Mouse (Mus musculus) lung, postnatal 25 days (tissue): ENCODE data around the gene Gria4.
"Not testable (repeated sequence)": the region's sequence is repeated elsewhere in the genome, so short reads cannot be mapped to it uniquely, and the experiment has no call there.

Source experiments
- DNase-seq: peaks from one replicate; pipeline ENCODE4 v3.0.0; 2022; ENCODE audit warnings: low spot score

The Gria4 gene

DNA sequence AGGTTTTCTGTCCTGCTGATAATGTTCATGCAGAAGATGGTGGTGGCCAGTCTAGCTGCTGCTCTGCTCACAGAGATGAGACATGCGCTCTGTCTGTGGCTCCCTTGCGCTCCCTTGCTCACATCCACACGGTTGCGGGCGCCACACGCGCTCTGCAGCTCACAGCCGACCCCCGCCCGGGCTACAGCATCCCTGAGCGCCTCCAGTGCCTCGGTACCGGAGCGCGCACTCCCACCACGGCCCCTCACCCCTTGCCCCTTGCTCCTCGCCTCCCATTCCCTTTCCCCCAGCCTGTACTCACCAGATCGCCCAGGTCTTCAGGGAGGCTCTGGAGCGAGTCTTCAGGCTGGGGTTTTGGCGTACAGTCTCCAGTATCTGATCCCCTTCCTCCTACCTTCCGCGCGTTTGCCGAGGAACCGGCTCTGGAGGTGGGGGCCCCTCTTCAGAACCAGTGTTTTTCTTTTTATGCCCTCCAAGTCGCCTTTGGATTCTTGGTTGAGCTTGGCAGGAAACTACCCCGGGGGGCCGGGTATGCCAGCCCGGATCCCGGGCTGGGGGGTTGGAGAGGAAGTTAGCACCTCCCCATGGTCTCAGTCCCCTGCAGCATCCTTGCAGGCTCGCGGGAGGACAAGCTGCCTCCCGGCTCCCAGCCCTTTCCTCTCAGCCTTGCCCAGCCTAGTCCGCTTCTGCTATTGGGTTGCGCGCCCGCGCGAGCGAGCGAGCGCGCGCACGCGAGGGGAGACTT, at the start of gene Gria4:
TSS of gene Gria4 (minus strand) at position 691 of the 745 bp plus-strand sequence.
- DNase-seq: no peak

GRCm38 (mm10) chr9:4810941-4811340, 14.9 kb upstream of the Gria4 start:
- not testable (repeated sequence) for DNase-seq

DNA sequence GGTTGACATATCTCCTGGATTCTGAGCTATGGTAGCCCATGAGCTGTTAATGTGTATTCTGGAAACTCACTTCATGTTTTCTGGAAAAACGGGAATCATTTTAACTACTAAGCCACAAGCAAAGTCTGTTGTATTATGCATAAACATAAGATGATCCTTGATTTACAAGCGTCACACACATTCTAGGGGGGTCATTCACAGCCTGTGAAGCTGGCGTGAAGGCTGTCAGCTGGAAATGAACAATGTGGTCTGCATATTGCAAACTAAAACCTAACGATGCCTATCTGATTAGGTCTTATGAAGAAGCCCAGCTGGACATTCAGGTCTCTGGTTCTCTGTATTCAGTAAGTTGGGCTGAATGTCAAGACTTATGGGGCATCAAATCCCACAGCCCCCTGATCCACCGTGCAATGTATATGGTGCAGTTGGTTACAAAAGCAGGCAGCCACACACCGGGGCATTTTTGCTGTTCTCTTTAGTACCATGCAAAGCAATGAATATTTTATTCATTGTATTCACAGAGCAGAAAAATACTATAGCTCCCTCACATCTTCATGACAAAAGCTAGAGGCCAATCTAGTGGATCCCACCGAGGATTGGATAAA, 7.2 kb upstream of the Gria4 start:
- DNase-seq: no peak

DNA sequence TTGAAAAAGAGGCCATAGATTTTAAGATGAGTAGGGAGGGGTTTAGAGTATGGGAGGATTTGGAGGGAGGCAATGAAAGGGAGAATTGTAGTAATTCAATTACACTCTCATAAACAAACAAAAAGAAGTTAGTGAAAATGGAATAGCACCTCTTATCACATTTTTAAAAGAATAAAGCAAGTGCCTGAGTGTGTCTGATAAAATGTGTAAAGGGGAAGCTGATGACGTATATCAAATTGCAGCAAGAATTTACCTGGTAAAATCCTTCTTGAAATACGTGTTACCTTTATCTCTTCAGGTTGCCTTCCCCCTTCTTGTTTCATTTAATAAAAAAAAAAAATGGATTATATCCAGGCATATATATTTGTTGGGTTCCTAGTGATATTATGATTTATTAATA, 1.4 kb upstream of the Gria4 start:
- DNase-seq: no peak

GRCm38 (mm10) chr9:4796289-4796645, 233 bp upstream of the Gria4 start:
- DNase-seq: no peak

DNA sequence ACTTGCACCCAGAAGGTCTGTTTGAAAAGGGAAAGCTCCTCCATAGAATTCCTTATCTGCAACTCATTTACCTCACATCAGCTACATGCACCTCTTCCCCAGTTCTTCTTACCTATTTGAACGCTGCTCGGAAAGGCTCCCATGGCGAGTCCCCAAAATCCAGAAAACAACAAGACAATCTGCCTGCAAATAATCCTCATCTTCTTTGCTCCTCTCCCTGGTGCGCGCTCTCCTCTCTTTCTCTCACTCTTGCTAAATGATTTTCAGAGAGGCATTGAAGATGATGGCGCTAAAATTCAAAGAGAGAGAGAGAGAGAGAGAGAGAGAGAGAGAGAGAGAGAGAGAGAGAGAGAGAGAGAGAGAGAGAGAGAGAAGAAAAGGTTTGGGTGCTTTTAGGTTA, 959 bp downstream of the Gria4 start:
- DNase-seq: no peak

GRCm38 (mm10) chr9:4794411-4794810, 1.6 kb downstream of the Gria4 start:
- no peak for DNase-seq

GRCm38 (mm10) chr9:4749407-4749806, 46.6 kb downstream of the Gria4 start:
- not testable (repeated sequence) for DNase-seq

GRCm38 (mm10) chr9:4714086-4714485, 81.9 kb downstream of the Gria4 start:
- no peak for DNase-seq

GRCm38 (mm10) chr9:4712367-4712766, 83.7 kb downstream of the Gria4 start:
- no peak for DNase-seq

- no peak for DNase-seq
Measured at GRCm38 (mm10) chr9:4687149-4687548, 108.9 kb downstream of the Gria4 start.

DNA sequence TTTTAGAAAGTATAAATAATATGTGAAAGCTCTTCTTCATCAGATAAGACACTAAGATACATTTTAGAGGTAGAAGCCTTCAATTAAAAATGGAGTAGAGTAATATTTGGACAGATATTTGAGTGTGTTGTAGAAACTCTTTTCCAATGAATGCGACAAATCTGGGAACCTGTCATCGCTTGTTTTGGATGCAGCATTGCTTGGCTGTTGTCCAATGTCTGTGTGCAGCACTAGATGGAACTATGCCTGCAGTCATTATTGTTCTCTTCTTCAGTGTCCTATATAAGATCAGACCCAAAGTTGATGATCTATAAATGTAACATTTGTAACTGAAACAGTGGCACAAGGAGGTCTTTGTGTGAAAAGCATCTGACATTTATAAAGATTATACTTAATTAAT, 115.8 kb downstream of the Gria4 start:
- no peak for DNase-seq

- DNase-seq: no peak
Measured at GRCm38 (mm10) chr9:4679099-4679498, 116.9 kb downstream of the Gria4 start.

GRCm38 (mm10) chr9:4665691-4666090, 130.3 kb downstream of the Gria4 start:
- no peak for DNase-seq

- DNase-seq: no peak
Measured at GRCm38 (mm10) chr9:4662421-4662820, 133.6 kb downstream of the Gria4 start.

GRCm38 (mm10) chr9:4658951-4659350, 137.1 kb downstream of the Gria4 start:
- DNase-seq: no peak

GRCm38 (mm10) chr9:4654333-4654732, 141.7 kb downstream of the Gria4 start:
- no peak for DNase-seq

DNA sequence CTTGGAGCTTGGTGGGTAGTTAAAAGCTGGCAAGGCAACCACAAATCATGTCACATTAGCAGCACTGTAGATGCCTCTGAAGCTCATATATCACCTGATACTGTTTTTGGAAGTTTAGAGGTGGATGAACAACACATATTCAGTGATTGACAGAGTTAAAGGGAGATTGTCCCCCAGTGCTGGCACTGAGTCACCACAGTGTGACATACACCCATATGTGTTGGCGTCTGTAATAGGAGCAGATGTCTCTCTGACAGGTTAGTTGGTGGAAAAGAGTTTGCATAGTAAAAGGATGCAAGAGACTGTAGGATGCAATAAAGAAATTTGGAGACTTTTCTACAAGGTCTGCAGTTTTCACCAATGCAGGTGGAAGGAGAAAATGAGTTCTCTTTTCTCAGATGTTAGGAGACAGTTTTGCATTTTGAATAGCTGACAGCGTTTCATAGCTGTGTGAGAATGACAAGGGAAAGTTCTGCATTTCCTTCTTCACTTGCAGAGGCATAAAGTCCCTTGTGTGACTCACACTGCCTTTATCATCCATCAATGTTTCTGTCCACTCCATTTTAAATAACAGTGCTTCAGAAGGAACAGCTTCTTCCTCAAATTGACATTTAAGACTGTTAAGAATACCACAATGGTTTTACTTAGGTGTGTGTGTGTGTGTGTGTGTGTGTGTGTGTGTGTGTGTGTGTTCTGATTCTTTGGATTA, 156.7 kb downstream of the Gria4 start:
- no peak for DNase-seq

GRCm38 (mm10) chr9:4631910-4632309, 164.1 kb downstream of the Gria4 start:
- DNase-seq: no peak

DNA sequence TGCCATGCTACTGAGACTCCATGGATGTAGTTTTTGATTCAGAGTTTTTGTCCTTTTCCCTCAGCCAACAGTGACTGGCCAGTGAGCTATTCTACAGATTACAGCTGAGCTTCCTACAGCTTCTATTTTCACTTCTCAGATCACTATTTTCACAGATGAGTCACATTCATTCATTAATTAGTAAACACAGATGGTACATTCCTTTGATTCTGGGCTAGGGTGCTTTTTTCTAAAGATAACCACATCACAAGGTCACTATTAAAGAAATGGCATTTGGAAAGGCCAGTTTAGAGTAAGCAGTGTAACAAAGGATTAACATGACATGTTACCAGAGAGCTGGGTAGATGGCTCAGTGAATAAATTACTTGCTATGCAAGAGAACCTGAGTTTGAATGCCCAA, 180.7 kb downstream of the Gria4 start:
- DNase-seq: no peak

DNA sequence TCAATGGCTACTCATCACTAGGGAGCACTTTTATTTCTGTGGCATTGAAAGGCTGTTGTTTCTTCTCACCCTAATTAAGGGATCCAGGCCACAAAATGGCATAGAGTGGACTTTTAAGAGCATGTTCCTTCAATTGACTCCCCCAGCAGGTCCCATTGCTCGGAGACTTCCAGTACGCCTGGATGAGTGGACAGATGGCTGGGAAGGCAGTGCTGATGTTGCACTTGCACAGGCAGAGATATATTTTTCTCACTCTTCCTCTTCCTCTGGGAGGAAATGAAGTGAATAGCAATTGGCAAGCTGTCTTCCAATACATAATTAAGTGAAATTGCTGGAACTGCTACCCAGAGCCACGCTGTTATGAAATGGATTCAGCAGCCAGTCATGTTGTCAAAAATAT, 190.7 kb downstream of the Gria4 start:
- DNase-seq: no peak

DNA sequence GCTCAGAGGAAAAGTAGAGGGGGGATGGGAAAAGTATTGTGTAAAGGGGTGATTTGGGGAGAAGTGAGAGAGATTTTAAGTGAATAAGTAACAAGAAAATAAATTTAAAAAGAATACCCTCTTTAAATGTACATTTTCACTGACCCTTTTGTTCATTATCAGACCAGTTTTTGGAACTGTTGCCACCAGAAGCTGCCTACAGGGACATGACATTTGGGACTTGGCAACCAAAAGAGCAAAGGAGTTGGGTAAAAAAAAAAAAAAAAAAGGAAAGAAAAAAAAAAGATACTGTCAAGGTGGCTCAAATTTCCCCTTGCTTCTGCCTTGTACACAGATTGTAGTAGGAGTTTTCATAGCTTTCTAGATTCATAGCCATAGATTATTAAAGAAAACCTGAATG, 191.8 kb downstream of the Gria4 start:
- no peak for DNase-seq

DNA sequence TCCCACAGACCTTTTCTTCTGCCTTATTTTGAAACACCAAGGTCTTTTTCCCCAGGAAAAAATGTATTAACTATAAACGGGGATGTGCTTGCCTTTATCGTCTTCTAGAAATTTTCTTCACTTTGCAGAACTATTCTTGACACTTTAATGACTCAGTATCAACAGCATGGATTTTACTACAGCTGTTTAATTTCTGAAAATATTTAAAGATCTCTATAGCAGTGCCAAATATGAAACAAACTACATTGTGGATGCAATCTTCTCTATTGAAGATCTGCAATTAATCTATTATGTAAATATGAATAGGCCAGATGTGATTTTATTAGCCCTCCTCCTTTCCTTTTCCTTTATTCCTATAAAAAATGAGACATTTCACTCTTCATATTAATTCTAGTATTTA, 194.2 kb downstream of the Gria4 start:
- DNase-seq: no peak
